Mouse (Mus musculus) bone marrow, adult 2 months (tissue): Measurements from ENCODE around the gene Gm11733.

Experiments
- CTCF ChIP-seq: fragments of 200-500 bp; IDR thresholded peaks from 2 replicates; pipeline ENCODE4 v1.5.1; 2011; ENCODE audit warnings: low read length, control low read depth; ENCODE audit not compliant: control insufficient read depth, insufficient read depth
- POLR2A ChIP-seq: fragments of 200-500 bp; IDR thresholded peaks from 2 replicates; pipeline ENCODE4 v1.6.1; 2011; ENCODE audit warnings: low read depth, mild to moderate bottlenecking, control low read depth, low read length, borderline replicate concordance; ENCODE audit not compliant: control insufficient read depth

DNA sequence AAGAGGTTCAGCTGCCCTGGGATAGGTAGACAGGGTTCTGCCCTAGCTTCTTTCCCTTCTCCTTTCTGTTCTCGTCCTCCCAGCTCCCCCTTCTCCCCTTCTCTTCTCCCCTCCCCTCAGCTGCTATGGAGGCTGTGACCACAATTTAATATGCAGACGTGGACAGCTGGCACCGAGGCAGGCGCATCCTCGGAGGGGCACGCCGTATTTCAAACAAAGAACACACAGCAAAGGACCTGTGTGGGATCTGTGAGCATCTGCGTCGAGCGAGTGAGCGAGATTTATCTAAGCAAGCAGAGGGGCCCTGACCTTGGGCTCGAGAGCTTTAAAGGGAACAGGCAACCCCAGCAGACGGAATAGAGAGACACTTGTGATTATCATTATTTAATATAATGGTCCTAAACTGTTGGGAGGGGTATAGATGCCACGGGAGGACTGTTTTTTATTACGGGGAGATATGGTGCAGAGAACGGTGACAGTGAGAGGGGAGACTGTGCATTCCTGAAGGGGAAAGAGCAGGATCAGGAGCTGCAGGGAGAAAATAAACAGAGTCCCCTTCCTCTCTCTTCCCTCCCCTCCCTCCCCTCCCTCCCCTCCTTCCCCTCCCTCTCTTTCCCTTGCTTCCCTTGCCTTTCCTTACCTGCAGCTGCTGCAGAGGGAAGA lies 21.8 kb upstream of the Gm11733 start:
- TF ChIP-seq POLR2A (no peak), CTCF (no peak)
